Mouse (Mus musculus): ENCODE measurements around the gene Slc27a3. TPM values are rescaled to one million over a fixed set of nuclear protein-coding genes. Genes with fewer than 3 reads are reported as not detected.

The Slc27a3 gene
- polyA plus RNA-seq, 1 experiment: 20.0 TPM

- Histone ChIP-seq H3K4me3 (ENCODE audit: insufficient read depth, low read length) (no peak overlapping the region), H3K4me1 (ENCODE audit: control insufficient read depth, insufficient read depth, low read length) (peaks cover 2% of the 10 kb centered on the region), H3K27ac (ENCODE audit: insufficient read depth, low read length) (no peak overlapping the region)
- no peak for TF ChIP-seq CTCF (IDR thresholded peaks at IDR 0.05; ENCODE audit: borderline replicate concordance, insufficient read depth, low read length)
- no peak for TF ChIP-seq POLR2A (IDR thresholded peaks at IDR 0.05; ENCODE audit: low read depth, low read length)
Observed at GRCm38 (mm10) chr3:90395629-90396028, 5.9 kb upstream of the Slc27a3 start.

DNA sequence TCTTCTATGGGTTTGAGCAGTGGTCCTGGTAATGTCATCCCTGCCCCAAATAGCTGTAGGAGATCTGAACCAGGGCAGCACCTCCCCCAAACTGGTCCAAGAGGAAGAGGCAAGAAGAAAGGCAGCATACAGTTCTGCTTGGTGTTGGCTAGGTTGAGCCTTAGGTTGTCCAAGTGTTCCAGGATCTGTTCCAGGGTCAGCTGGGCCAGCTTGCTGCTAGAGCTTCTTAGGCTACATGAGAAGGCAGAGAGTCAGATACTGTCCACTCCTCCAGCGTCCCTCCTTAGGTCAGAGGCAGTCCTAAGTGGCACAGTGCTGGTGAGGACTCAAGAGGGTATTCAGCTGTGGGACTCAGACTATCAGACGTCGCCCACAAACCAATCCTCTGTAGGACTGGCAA is 2.9 kb upstream of the Slc27a3 start:
- TF ChIP-seq CTCF (IDR thresholded peaks at IDR 0.05; ENCODE audit: borderline replicate concordance, insufficient read depth, low read length) (no peak), POLR2A (IDR thresholded peaks at IDR 0.05; ENCODE audit: low read depth, low read length) (no peak)
- peaks cover 8% of the 10 kb centered on the region for H3K4me1 ChIP-seq (ENCODE audit: control insufficient read depth, insufficient read depth, low read length)

DNA sequence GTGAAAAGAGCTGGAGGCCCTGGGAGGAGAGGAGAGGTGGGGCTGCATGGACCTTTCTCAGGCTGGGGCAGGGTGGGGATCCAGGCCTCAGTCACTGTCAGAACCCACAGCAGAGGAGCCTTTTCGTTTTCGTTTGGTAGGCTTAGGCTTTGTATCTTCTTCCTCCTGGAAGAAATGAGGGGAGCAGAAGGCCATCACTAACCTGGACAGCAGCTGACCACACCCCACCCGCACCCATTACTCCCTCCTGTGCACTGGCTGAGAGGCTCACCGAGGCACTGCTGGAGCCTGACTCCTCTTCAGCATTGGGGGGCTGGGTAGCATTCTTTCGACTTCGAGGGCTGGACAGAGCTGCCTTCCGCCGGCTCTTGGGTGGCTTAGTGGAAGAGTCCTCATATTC is 2.2 kb upstream of the Slc27a3 start:
- no peak for TF ChIP-seq CTCF (IDR thresholded peaks at IDR 0.05; ENCODE audit: borderline replicate concordance, insufficient read depth, low read length)
- no peak for TF ChIP-seq POLR2A (IDR thresholded peaks at IDR 0.05; ENCODE audit: low read depth, low read length)
- peaks cover 8% of the 10 kb centered on the region for H3K4me1 ChIP-seq (ENCODE audit: control insufficient read depth, insufficient read depth, low read length)
- no peak overlapping the region for H3K27ac ChIP-seq (ENCODE audit: insufficient read depth, low read length)
- no peak overlapping the region for H3K4me3 ChIP-seq (ENCODE audit: insufficient read depth, low read length)

More for the DNA sequence above, 2.9 kb upstream of the Slc27a3 start:
- Histone ChIP-seq H3K4me3 (ENCODE audit: insufficient read depth, low read length) (no peak overlapping the region), H3K27ac (ENCODE audit: insufficient read depth, low read length) (no peak overlapping the region)

- H3K4me3 ChIP-seq (ENCODE audit: insufficient read depth, low read length): no peak overlapping the region
Observed at GRCm38 (mm10) chr3:90391004-90391403, 1.3 kb upstream of the Slc27a3 start.

DNA sequence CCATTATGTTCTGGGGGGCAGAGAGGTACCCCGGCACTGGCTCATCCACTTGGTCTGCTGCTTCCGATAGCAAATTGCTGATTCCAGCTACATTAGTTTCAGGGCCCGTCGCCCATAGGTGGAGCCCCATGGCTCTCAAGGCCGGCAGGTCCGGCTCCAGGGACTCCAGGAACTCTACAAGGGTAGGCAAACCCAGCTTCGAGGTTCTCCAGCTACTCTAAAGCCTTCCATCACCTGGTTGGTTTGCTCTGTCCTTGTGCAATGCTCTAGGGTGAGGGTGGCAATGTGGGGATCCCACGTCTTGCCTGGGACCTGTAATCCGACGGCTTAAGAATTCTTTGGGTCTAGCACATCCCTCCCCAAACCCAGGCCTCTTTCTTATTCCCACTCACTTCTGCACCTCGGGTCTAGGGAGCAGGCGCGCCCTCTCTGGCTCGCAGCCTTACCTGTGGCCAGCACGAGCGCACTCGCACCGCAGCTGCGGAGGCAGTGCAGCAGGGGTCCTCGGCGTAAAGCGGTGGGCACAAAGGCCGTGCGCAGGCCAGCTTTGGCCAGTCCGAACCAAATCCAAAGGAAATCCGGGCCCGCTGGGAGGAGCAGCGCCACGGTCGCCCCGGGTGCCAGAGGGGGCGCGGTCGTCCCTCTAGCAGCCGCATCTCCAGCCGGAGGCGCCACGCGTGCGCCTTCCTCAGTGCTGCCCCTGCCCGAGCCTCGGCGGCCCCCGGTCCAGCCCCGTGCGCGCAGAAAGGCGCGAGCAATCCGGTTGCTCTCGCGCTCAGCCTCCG is 820 bp downstream of the Slc27a3 start:
- peaks cover 8% of the 10 kb centered on the region for H3K4me1 ChIP-seq (ENCODE audit: control insufficient read depth, insufficient read depth, low read length)
- TF ChIP-seq CTCF (IDR thresholded peaks at IDR 0.05; ENCODE audit: borderline replicate concordance, insufficient read depth, low read length) (no peak), POLR2A (IDR thresholded peaks at IDR 0.05; ENCODE audit: low read depth, low read length) (peak; percentile 35; the same call in 1 of the 2 replicates)
- peak overlapping the region; percentile 38 for H3K4me3 ChIP-seq (ENCODE audit: insufficient read depth, low read length)
- no peak overlapping the region; the same call in 1 of the 2 replicates for H3K27ac ChIP-seq (ENCODE audit: insufficient read depth, low read length)

More at GRCm38 (mm10) chr3:90391004-90391403, 1.3 kb upstream of the Slc27a3 start:
- Histone ChIP-seq H3K27ac (ENCODE audit: insufficient read depth, low read length) (peak overlapping the region; percentile 63), H3K4me1 (ENCODE audit: control insufficient read depth, insufficient read depth, low read length) (peaks cover 8% of the 10 kb centered on the region)
- no peak for TF ChIP-seq POLR2A (IDR thresholded peaks at IDR 0.05; ENCODE audit: low read depth, low read length)
- TF ChIP-seq CTCF (IDR thresholded peaks at IDR 0.05; ENCODE audit: borderline replicate concordance, insufficient read depth, low read length): no peak

GRCm38 (mm10) chr3:90388192-90388591 is 1.5 kb downstream of the Slc27a3 start:
- TF ChIP-seq CTCF (IDR thresholded peaks at IDR 0.05; ENCODE audit: borderline replicate concordance, insufficient read depth, low read length) (no peak), POLR2A (IDR thresholded peaks at IDR 0.05; ENCODE audit: low read depth, low read length) (no peak)
- H3K4me3 ChIP-seq (ENCODE audit: insufficient read depth, low read length): peak overlapping the region; percentile 38; the same call in 1 of the 2 replicates
- H3K4me1 ChIP-seq (ENCODE audit: control insufficient read depth, insufficient read depth, low read length): peaks cover 8% of the 10 kb centered on the region
- H3K27ac ChIP-seq (ENCODE audit: insufficient read depth, low read length): no peak overlapping the region

DNA sequence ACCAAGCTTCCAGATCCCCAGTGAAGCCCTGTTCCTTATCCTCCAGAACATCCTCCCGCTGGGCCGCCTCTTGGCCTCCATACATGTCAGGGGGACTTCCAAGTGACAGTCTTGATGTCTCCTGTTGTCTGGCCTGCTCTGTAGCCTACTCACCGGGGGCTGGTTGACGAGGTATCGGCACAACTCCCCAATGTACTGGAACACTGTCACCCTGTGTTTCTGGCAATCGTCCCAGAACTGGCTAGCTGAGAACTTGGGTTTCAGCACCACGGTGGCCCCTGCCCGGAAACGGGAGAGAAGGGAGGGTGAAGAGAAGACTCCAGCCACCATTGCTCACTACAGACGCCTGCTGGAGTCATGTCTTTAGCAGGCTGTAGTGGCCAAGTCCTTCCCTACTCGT is 2.3 kb downstream of the Slc27a3 start:
- Histone ChIP-seq H3K4me1 (ENCODE audit: control insufficient read depth, insufficient read depth, low read length) (peaks cover 8% of the 10 kb centered on the region), H3K4me3 (ENCODE audit: insufficient read depth, low read length) (no peak overlapping the region)

DNA sequence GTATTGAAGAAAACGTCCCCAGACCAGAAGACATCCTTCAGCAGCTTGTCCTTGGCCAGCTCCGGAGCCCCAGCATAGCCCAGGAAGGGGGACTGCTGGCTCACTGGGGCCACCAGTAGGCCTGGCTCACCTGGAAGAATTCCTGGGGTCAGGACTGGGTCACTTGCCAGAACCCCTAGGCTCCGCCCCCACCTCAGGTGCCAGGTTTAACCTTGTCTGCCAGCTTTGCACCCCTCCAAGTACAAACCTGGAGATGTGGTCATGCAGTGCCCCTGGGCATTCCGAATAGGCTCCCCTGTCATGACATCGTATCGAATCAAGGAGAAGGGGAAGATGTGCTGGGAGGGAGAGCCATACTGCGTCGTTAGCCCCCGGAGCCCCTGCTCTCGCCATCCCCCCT is 2.9 kb downstream of the Slc27a3 start:
- Histone ChIP-seq H3K27ac (ENCODE audit: insufficient read depth, low read length) (no peak overlapping the region), H3K4me3 (ENCODE audit: insufficient read depth, low read length) (no peak overlapping the region), H3K4me1 (ENCODE audit: control insufficient read depth, insufficient read depth, low read length) (peaks cover 8% of the 10 kb centered on the region)
- TF ChIP-seq POLR2A (IDR thresholded peaks at IDR 0.05; ENCODE audit: low read depth, low read length) (no peak), CTCF (IDR thresholded peaks at IDR 0.05; ENCODE audit: borderline replicate concordance, insufficient read depth, low read length) (no peak)

More for the DNA sequence above, 2.3 kb downstream of the Slc27a3 start:
- H3K27ac ChIP-seq (ENCODE audit: insufficient read depth, low read length): no peak overlapping the region
- TF ChIP-seq CTCF (IDR thresholded peaks at IDR 0.05; ENCODE audit: borderline replicate concordance, insufficient read depth, low read length) (no peak), POLR2A (IDR thresholded peaks at IDR 0.05; ENCODE audit: low read depth, low read length) (no peak)

- TF ChIP-seq CTCF (IDR thresholded peaks at IDR 0.05; ENCODE audit: borderline replicate concordance, insufficient read depth, low read length) (no peak), POLR2A (IDR thresholded peaks at IDR 0.05; ENCODE audit: low read depth, low read length) (no peak)
- Histone ChIP-seq H3K27ac (ENCODE audit: insufficient read depth, low read length) (no peak overlapping the region), H3K4me1 (ENCODE audit: control insufficient read depth, insufficient read depth, low read length) (0 out of 2 replicates have a peak, but pooled peaks cover under 1% of the 10 kb centered on the region), H3K4me3 (ENCODE audit: insufficient read depth, low read length) (no peak overlapping the region)
Observed at GRCm38 (mm10) chr3:90384851-90385375, 4.8 kb downstream of the Slc27a3 start.

DNA sequence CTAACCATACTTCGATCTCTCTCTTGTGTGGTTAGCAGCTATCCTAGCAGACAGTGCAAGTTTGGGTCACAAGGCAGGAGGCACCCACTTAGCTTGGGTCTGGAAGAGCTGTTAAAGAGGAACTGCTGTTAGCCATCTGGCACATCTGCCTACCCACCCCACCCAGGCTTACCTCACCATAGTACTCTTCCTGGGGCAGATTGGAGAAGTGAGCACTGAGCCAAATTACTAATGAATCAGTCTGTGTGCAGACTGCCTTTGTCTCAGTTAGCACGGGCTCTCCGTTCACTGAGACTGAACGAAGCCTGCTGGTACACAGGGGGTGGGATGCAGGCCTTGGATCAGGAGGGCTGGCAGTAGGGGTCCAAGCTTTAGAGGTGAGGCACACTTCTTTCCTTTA is 6.0 kb downstream of the Slc27a3 start:
- Histone ChIP-seq H3K27ac (ENCODE audit: insufficient read depth, low read length) (no peak overlapping the region), H3K4me1 (ENCODE audit: control insufficient read depth, insufficient read depth, low read length) (no peaks in the 10 kb centered on the region), H3K4me3 (ENCODE audit: insufficient read depth, low read length) (no peak overlapping the region)
- TF ChIP-seq POLR2A (IDR thresholded peaks at IDR 0.05; ENCODE audit: low read depth, low read length): no peak
- TF ChIP-seq CTCF (IDR thresholded peaks at IDR 0.05; ENCODE audit: borderline replicate concordance, insufficient read depth, low read length): no peak

Measured in embryonic fibroblast, embryonic 13.5 days (primary cell).